Mouse (Mus musculus) MEL (cell line): ENCODE results near the gene Rab20. TPM values are rescaled to one million over a fixed set of nuclear protein-coding genes. Genes with fewer than 3 reads are reported as not detected.

Experiments used
- DNase-seq: peaks from one replicate; pipeline ENCODE4 v3.0.0; 2011; ENCODE audit warnings: low read depth, low spot score
- H3K27ac ChIP-seq: 2 replicates; pipeline ENCODE4 v1.5.1; 2012; ENCODE audit warnings: low read depth, mild to moderate bottlenecking, control low read depth, low read length, moderate library complexity; ENCODE audit not compliant: control insufficient read depth
- H3K27me3 ChIP-seq, 2 experiments: fragments of 150-350 bp in 1 of 2; sonication (generic) in 1 of 2; 2 replicates each; pipeline ENCODE4 v1.6.1; 2012; ENCODE audit warnings: low read length in 2 of 2, mild to moderate bottlenecking in 2 of 2, improper control_type of control experiment in 1 of 2, moderate library complexity in 1 of 2; ENCODE audit not compliant: insufficient read depth in 2 of 2, control insufficient read depth in 1 of 2
- H3K36me3 ChIP-seq, 2 experiments: 2 replicates each; pipeline ENCODE4 v1.6.1; 2012 to 2014; ENCODE audit warnings: low read length in 2 of 2, improper control_type of control experiment in 1 of 2, inconsistent platforms in 1 of 2, mild to moderate bottlenecking in 1 of 2; ENCODE audit not compliant: insufficient read depth in 2 of 2, control insufficient read depth in 1 of 2
- H3K4me1 ChIP-seq, 2 experiments: fragments of 150-350 bp in 1 of 2; sonication (generic) in 1 of 2; 2 replicates each; pipeline ENCODE4 v1.6.1; 2012; ENCODE audit warnings: low read length in 2 of 2, improper control_type of control experiment in 1 of 2, mild to moderate bottlenecking in 1 of 2; ENCODE audit not compliant: insufficient read depth in 2 of 2, control insufficient read depth in 1 of 2
- H3K4me3 ChIP-seq, 2 experiments: fragments of 150-350 bp in 1 of 2; sonication (generic) in 1 of 2; 2 replicates each; pipeline ENCODE4 v1.5.1; 2012; ENCODE audit warnings: low read depth in 2 of 2, low read length in 2 of 2, mild to moderate bottlenecking in 2 of 2, moderate library complexity in 2 of 2, control low read depth in 1 of 2, improper control_type of control experiment in 1 of 2; ENCODE audit not compliant: control insufficient read depth in 1 of 2, insufficient read depth in 1 of 2
- H3K79me2 ChIP-seq: 2 replicates; pipeline ENCODE4 v1.6.1; 2012; ENCODE audit warnings: mild to moderate bottlenecking, low read length, moderate library complexity; ENCODE audit not compliant: control insufficient read depth, poor library complexity, insufficient read depth
- H3K9ac ChIP-seq: 2 replicates; pipeline ENCODE4 v1.6.1; 2012; ENCODE audit warnings: low read depth, mild to moderate bottlenecking, control low read depth, low read length, moderate library complexity; ENCODE audit not compliant: control insufficient read depth, poor library complexity, severe bottlenecking
- H3K9me3 ChIP-seq: fragments of 150-350 bp; sonication (generic); replicated peaks from 2 replicates; pipeline ENCODE4 v1.6.1; 2012; ENCODE audit warnings: mild to moderate bottlenecking, low read length, improper control_type of control experiment, moderate library complexity; ENCODE audit not compliant: insufficient read depth
- CHD1 ChIP-seq: IDR thresholded peaks from 2 replicates; pipeline ENCODE4 v1.6.1; 2012; ENCODE audit warnings: low read depth, mild to moderate bottlenecking, inconsistent platforms, low read length, improper control_type of control experiment
- CTCF ChIP-seq, 3 experiments: IDR thresholded peaks in 2 of 3; conservative IDR thresholded peaks in 1 of 3; 2 replicates each; pipeline ENCODE4 v1.5.1; 2011 to 2012; ENCODE audit warnings: low read length in 3 of 3, low read depth in 2 of 3, mild to moderate bottlenecking in 2 of 3, improper control_type of control experiment in 1 of 3, inconsistent platforms in 1 of 3, mixed read lengths in 1 of 3, moderate library complexity in 1 of 3; ENCODE audit not compliant: control insufficient read depth in 1 of 3, insufficient read depth in 1 of 3, poor library complexity in 1 of 3, severe bottlenecking in 1 of 3
- EP300 ChIP-seq, 2 experiments: IDR thresholded peaks; 2 replicates each; pipeline ENCODE4 v1.6.1; 2011; ENCODE audit warnings: improper control_type of control experiment in 2 of 2, low read length in 2 of 2, low read depth in 1 of 2, mild to moderate bottlenecking in 1 of 2
- ETS1 ChIP-seq: IDR thresholded peaks from 2 replicates; pipeline ENCODE4 v1.6.1; 2012; ENCODE audit warnings: low read depth, mild to moderate bottlenecking, inconsistent platforms, low read length, improper control_type of control experiment, moderate library complexity
- JUND ChIP-seq: IDR thresholded peaks from 2 replicates; pipeline ENCODE4 v1.6.1; 2011; ENCODE audit warnings: low read depth, mild to moderate bottlenecking, improper control_type of control experiment, low read length
- MXI1 ChIP-seq: IDR thresholded peaks from 2 replicates; pipeline ENCODE4 v1.6.1; 2011; ENCODE audit warnings: mild to moderate bottlenecking, low read depth, low read length, improper control_type of control experiment
- MYC ChIP-seq: IDR thresholded peaks from 2 replicates; pipeline ENCODE4 v1.6.1; 2011; ENCODE audit warnings: low read depth, mild to moderate bottlenecking, low read length, improper control_type of control experiment, moderate library complexity
- POLR2AphosphoS5 ChIP-seq: IDR thresholded peaks from 2 replicates; pipeline ENCODE4 v1.6.1; 2012; ENCODE audit warnings: low read depth, borderline replicate concordance, mild to moderate bottlenecking, inconsistent platforms, low read length, moderate library complexity, mixed read lengths
- RCOR1 ChIP-seq: IDR thresholded peaks from 2 replicates; pipeline ENCODE4 v1.6.1; 2012; ENCODE audit warnings: low read depth, mild to moderate bottlenecking, inconsistent platforms, low read length, improper control_type of control experiment
- SIN3A ChIP-seq: IDR thresholded peaks from 2 replicates; pipeline ENCODE4 v1.6.1; 2012; ENCODE audit warnings: low read length, improper control_type of control experiment, inconsistent platforms
- TAL1 ChIP-seq: IDR thresholded peaks from 2 replicates; pipeline ENCODE4 v1.6.1; 2012; ENCODE audit warnings: mild to moderate bottlenecking, inconsistent platforms, low read length, moderate library complexity, mixed read lengths
- TBP ChIP-seq: IDR thresholded peaks from 2 replicates; pipeline ENCODE4 v1.8.0; 2011; ENCODE audit warnings: low read depth, low read length, improper control_type of control experiment
- USF2 ChIP-seq, 2 experiments: IDR thresholded peaks; 2 replicates each; pipeline ENCODE4 v1.6.1; 2011 to 2012; ENCODE audit warnings: improper control_type of control experiment in 2 of 2, low read length in 2 of 2, borderline replicate concordance in 1 of 2, inconsistent platforms in 1 of 2, low read depth in 1 of 2, mild to moderate bottlenecking in 1 of 2; ENCODE audit not compliant: insufficient read depth in 1 of 2
- ZNF384 ChIP-seq: IDR thresholded peaks from 2 replicates; pipeline ENCODE4 v1.6.1; 2012; ENCODE audit warnings: low read depth, mild to moderate bottlenecking, inconsistent platforms, low read length, improper control_type of control experiment
- polyA plus RNA-seq, 2 experiments: library from polyadenylated mRNA; stranded (reverse) in 1 of 2; unstranded in 1 of 2; fragments of >175 nt in 1 of 2; fragments of >200 nt in 1 of 2; gene quantifications; 2 replicates each; pipeline versions ENCODE4 v1.2.1 to v1.2.4; 2012; ENCODE audit warnings: low replicate concordance in 2 of 2, low read depth in 1 of 2; ENCODE audit not compliant: insufficient read length in 2 of 2, insufficient read depth in 1 of 2, missing spikeins in 1 of 2
- total RNA-seq: library from RNA; depleted of rRNA; stranded (reverse); fragments of 300-350 nt; gene quantifications from 2 replicates; pipeline ENCODE4 v1.2.3, GENCODE M21; 2012

Rab20 gene
- total and polyA plus RNA-seq, 3 experiments: 9.5 to 10.4 TPM; not detected in 1

- H3K4me1 ChIP-seq: no peaks in the 10 kb centered on the region
- no peak overlapping the region for H3K9ac ChIP-seq
- peaks cover 0 to 5% of the 10 kb centered on the region in 2 experiments; a peak in 2 of 4 replicates for H3K36me3 ChIP-seq
- no peaks in the 10 kb centered on the region for H3K9me3 ChIP-seq
- no peak overlapping the region for H3K4me3 ChIP-seq
- no peak for DNase-seq
- H3K79me2 ChIP-seq: no peaks in the 10 kb centered on the region
- H3K27ac ChIP-seq: no peak overlapping the region
- H3K27me3 ChIP-seq: no peaks in the 10 kb centered on the region
- TF ChIP-seq TAL1: no peak
- TF ChIP-seq ZNF384: no peak
- TF ChIP-seq, all 39 proteins: peak for 0
These were observed 19.5 kb downstream of the Rab20 start for GRCm38 (mm10) chr8:11459016-11459415.

GRCm38 (mm10) chr8:11457981-11458836, 20.3 kb downstream of the Rab20 start:
- Histone ChIP-seq H3K9ac (no peak overlapping the region), H3K9me3 (no peaks in the 10 kb centered on the region), H3K36me3 (peaks cover 0 to 5% of the 10 kb centered on the region in 2 experiments; a peak in 2 of 4 replicates), H3K27me3 (no peaks in the 10 kb centered on the region), H3K4me3 (no peak overlapping the region), H3K27ac (no peak overlapping the region), H3K79me2 (no peaks in the 10 kb centered on the region), H3K4me1 (no peaks in the 10 kb centered on the region)
- DNase-seq: no peak
- TF ChIP-seq USF2 (IDR thresholded peaks at IDR 0.05; ENCODE audit: borderline replicate concordance in 1 of 2, insufficient read depth in 1 of 2, low read depth in 1 of 2, low read length in 2 of 2) (no peak), MXI1 (no peak), CTCF (IDR thresholded peaks at IDR 0.05 in 2 of 3, conservative IDR thresholded peaks at IDR 0.05 in 1 of 3; ENCODE audit: control insufficient read depth in 1 of 3, insufficient read depth in 1 of 3, low read depth in 2 of 3, low read length in 3 of 3, poor library complexity in 1 of 3, severe bottlenecking in 1 of 3) (no peak), ETS1 (no peak), MYC (no peak), CHD1 (no peak), SIN3A (no peak), EP300 (IDR thresholded peaks at IDR 0.05; ENCODE audit: low read depth in 1 of 2, low read length in 2 of 2) (no peak), RCOR1 (no peak), POLR2AphosphoS5 (no peak), TBP (no peak), JUND (no peak)
